Mouse (Mus musculus) layer of hippocampus, adult 9-10 months (tissue): ENCODE results near the gene Fmo1.
A peak's percentile ranks its signal among the peaks of the same experiment; 100 is the strongest.

ENCODE experiments used
- DNase-seq: peaks from one replicate; pipeline ENCODE4 v3.0.0; 2022; ENCODE audit warnings: low spot score

Fmo1 gene

GRCm38 (mm10) chr1:162862328-162862727, 4.1 kb downstream of the Fmo1 start:
- DNase-seq, result no peak

DNA sequence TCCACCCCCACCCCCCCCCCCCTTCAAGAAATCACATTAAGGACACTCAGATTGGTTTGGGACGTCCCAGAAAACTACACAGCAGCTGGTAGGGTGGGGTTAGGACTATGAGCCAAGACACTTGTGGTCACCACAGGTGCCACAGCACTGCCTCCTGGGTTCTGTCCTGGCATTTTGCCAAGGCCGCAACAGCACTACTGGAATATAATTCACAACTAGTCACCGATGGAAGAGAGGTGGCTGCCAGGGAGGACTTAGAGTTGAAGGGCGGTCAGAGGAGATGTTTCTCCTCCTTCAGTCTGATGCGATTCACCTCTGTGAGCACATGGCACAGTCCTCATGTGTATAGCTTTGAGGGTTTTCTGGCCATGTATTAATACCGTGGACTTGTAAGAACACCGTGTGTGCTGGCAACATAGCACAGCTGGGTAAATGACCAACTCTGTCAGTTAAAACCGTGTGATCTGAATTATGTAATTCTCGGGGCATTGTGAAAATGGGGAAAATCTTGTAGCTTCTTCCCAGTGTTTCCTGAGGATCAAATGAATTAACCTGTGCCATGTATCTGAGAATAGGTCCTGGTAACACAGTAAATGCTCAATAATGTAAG, 6.3 kb downstream of the Fmo1 start:
- DNase-seq, result no peak

GRCm38 (mm10) chr1:162859545-162859976, 6.8 kb downstream of the Fmo1 start:
- DNase-seq, result no peak

GRCm38 (mm10) chr1:162858748-162859130, 7.7 kb downstream of the Fmo1 start:
- no peak for DNase-seq

DNA sequence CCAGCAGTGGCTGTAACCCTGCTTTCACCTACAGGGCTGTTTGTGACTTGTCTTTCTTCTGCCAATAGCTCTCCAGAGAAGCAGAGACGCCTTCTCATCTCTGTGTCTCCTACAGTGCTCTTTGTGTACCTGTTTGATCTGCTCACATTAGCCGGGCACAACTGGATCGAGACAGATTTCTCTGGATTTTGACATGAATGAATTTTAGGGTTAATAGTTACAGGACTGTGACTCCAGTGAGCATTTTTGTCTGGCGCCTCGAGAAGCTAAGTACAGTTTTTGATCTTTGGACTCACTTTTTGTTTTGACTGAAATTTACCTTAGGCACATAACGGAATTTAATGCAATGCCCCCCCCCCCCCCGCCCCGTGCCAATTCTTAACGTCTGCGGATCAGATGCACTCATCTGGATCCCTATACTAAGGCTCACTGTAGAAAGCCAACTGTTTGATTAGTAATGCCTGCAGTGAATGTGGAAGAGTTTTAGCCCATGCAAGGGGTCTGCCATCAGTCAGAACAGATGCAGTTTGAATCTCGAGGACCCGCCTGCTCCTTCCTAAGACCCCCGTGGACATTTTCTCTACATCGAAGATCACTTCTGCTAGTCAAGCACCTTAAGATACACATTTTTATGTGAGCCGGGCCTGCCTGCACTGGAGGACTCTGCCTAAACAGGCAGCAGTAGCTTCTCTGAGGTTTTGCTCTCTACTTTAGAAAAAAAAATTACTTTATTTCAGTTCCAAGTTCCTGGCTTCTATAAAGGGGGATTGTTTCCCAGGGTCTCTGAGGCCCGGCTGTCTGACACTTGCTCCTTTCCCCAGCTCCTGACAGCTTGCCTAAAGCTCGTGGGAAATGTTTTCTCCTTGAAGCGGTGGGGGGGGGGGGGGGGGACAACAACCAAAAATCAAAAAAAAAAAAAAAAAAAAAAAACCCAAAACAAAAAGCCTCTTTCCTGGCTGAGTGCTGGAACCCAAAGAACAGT, 8.4 kb downstream of the Fmo1 start:
- no peak for DNase-seq

DNA sequence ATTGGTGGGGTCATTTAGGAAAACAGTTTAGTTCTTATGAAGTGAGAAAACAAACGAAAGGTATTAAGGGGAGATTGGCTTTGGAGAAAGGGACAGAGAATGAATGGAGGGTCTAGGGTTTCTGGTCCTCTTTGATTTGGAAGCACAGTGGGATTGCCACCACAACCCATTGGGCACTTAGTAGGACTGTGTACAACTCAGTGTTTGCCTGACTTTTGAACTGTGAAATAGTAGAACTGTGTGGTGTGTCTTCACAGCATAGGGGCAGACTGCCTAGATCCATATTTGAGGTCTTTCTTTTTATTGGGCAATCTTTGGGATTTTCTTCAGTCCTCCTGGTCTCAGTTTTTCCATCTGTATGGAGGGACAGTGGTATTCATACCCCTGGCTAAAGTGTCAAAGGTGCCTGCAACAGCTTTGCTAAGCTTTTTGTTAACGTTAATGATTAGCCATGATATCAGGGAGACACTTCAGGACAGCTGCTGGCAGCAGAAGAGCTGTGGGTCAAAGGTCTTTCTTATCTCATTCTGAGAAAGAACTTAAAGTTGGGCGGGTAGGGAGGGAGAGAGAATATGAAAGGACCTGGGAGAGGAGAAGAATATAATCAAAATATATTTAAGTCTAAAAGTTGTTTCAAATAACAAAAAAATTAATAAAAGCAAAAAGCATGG, 12.5 kb downstream of the Fmo1 start:
- DNase-seq, result no peak

DNA sequence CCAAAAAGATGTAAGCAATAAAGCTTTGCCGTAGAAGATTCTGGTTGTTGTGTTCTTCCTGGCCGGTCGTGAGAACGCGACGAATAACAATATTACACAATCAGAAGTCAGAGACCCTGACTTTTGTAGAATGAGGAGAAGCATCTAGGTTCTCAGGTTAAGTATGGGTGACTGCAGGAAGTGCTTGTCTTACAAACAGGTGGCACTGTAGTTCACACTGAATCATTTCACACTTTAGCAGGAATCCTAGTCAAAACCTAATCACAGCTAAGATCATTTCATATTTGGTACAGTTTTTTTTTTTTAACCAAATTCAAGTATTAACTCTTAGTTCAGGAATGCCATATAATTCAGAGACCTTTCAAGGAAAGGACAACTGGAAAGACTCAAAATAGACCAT, 18.9 kb downstream of the Fmo1 start:
- no peak for DNase-seq

GRCm38 (mm10) chr1:162840211-162840610, 26.2 kb downstream of the Fmo1 start:
- DNase-seq, result no peak

DNA sequence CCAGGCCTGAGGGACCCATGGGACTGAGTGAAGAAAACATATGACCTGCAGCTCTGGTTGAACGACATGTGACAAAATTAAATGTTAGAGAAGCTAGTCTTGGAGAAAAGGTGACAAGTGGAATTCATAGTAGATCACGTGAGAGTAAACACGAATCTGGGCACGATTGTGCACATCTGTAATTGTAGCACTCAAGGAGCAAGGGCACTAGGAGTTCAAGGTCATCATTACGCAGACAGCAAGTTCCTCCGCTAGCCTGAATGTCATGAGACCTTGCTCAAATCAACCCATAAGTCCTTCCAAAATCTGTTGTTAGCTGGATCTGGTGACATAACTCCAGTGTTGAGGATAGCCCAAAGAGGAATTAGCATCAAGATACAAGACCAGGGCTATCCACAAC, 27.4 kb downstream of the Fmo1 start:
- DNase-seq, result no peak

DNA sequence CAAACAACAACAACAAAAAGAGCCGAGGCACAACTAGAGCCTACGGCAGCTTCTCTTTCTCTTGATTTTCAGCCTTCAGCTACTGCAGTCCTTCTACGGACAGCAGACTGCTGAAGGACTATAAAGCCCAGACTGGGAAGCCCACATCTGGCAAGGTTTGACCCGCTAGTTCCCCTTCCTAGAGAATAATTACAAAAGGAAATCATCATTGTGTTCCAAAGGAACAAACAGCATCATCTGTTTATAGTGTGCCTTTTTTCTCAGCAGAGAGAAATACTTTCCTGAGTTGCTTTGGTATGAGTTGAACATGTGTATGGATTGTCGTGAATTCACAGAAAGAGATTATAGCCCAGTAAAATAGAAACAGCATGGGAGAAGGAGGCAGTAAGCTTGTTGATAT, 32.1 kb downstream of the Fmo1 start:
- no peak for DNase-seq

DNA sequence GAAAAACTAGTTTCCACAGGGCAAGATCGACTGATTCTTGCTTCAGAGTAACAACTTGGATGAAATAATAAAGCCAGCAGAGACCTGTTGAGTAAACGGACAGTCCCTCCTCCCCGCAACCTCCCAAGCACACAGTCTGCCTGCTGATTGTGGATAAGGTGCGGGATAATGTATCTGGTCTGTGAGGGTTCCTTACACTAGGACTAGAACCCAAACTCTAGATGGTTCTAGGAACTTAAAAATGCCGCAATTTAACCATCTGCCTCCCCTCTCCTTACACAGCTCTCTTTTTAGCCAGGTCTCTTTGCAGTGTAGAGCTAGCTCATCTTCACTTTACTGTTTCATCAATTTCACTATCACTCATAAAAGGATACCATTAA, 33.8 kb downstream of the Fmo1 start:
- DNase-seq, result no peak

DNA sequence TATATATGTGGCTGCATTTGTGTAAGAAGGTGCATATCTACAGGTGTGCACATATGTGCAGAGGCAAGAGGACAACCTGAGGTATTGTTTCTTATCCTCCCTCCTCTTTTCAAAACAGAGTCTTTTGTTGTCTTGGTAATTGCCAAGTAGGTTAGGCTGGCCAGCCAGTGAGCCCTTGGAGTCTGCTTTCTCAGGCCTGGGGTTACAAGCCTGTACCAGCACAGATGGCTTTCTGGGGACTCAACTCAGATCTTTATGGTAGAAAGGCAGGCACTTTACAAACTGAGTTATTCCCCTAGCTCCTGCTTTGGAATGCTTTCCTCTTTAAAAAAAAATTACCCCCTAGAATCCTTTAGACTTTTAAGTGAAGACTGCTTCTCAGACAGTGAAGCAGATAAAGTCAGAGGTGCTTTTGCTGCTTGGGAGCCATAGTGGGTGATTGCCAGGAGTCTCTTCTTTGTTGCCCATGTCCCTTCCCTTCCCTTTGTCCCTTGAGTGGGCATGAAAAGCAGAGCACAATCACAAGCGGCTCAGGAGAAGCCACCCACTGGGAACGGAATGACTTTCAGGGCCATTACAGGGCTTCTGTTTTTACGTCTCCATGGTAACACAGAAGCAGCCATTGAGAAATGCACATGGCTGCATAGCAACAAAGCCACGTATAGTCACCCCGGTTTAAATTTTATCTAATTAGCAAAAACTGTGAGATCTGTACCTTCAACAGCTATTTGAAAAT, 34.4 kb downstream of the Fmo1 start:
- DNase-seq, result no peak

DNA sequence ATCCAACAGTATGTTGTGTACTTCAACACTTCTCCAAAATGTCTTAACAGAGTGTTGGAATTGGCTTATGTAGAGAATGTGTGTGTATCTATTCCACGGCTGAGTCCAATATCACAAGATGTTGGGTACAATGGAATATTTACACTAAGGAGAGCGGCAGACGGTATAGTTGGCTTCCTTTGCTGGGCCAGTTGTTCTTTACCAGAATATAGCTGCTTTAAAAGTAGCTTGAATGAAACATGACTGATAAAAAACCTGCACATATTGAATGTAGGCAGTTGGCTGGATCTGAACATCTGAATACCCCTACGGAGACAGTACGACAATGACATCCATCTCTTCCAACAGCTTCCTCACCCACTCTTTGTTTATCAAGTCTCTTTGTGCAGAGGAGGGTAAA, 47.1 kb downstream of the Fmo1 start:
- peak; percentile 22 for DNase-seq

- no peak for DNase-seq
These were observed 50.9 kb downstream of the Fmo1 start for GRCm38 (mm10) chr1:162815381-162816127.

- no peak for DNase-seq
These were observed 51.5 kb downstream of the Fmo1 start for GRCm38 (mm10) chr1:162814932-162815331.

DNA sequence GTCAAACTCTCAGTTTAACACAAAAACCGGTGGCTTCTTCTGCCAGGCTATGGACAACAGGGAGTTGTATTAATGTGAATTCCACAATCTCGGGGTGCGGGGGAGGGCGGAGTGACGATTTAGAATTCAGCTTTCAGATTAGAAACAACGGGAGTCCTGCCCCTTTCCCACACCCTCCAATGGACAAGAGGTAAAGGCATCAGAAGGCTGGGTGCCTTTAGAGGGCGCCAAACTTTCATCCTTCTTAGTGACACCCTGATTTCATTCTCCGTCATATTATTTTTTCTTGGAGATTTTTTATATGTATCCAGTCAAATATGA, 52.6 kb downstream of the Fmo1 start, which contains the start of gene Fmo4:
TSS of gene Fmo4 (minus strand) at position 137 of the 321 bp plus-strand sequence.
- DNase-seq, result no peak

DNA sequence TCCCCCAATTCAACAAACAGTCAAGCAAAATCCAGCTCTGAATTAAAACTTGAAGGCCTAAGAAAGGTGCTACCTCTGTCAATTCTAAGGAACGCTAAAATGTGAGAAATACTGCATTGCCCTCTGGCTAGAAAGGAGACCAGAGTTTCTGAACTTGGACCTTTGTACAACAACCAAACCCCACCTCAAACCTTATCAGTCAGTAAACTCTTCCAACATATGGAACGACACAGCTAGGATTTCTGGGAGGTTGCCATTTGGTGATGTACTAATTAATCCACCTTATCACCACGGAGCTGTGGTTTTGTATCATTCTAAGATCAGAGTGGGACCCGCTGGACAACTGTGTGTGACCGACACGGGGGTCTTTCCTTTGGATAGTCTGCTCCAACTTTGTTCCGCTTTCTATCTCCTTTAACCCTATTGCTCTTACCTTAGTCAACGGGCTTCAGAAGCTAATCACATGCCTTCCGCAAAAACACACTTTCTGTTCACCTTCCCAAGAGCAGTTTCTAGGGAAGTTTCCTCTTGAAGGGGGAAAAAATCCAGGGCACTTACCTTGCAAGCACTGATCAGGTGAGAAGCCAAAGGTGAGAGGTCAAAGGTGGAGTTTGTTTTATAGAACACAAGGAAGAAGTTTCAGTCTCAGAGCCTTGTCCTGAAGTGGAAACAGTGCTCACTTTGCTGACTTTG, 53.1 kb downstream of the Fmo1 start:
- DNase-seq, result no peak

DNA sequence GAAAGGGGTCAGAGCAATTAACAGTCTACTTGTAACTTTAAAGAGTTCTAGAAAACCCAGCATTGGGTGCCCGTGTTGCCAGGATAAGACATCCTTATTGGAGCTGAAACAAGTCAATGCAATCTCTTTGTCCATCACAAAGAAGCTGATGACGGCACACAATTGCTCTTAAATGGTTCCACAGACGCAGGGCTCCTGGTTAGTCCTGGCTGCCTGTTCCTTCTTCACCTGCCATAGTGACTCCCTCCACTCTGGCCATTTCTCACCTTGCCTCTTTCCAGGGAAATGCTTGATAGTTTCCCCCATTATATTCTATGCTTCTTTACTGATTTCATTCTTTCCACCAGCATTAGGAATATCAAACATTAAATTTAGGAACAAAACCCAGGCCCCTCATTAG, 57.9 kb downstream of the Fmo1 start:
- DNase-seq, result no peak

GRCm38 (mm10) chr1:162807441-162807840, 59.0 kb downstream of the Fmo1 start:
- DNase-seq, result no peak

- DNase-seq, result no peak
These were observed 61.4 kb downstream of the Fmo1 start for GRCm38 (mm10) chr1:162805011-162805410.

DNA sequence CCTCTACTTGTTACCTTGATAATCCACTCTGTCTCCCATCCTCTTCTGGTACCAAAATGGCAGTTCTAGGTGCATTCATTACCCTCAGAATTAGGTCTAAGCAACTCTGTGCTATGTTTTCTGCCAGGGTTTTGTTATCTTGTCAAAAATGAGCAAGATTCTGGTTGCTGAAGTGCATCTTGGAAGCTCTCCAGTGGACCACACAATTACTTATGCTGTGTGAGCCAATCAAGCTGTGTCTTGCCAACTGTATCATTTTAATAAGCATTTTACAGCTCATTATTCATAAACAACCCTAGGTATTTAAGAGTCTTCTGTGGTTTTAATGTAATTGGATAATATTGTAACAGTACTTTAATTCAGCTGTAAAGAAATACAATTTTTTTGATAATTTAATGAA, 70.0 kb downstream of the Fmo1 start:
- DNase-seq, result no peak
